In the genomic region with DNA sequence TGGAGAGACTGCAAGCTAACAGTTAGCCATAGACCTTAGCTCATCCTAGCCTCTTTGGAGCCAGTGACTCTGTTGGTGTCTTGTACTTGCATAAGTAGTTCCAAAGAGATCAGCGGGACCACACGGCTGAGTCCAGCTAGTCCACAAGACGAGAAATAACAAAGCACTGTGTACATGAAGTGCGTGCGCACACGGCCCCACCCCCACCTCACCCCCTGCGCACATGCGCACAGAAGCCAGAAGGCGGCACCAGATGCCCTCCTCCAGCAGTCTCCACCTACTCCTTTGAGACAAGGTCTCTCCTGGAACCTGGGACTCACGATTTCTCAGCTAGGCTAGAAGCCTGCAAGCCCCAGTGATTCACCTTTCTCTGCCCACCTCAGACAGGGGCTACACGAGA, we compare ENCODE assay signal across 1 mouse cellular context.
TF ChIP-seq lines count a peak whose summit lies in the region.

No protein-coding gene starts in this region.

TF ChIP-seq in CH12.LX, 34 proteins besides CTCF, POLR2A, EP300 and RAD21:
- TF ChIP-seq NRF1 (IDR thresholded peaks at IDR 0.05; ENCODE audit: low read depth, low read length) (peak; percentile 29; the same call in 1 of the 2 replicates), ZNF384 (IDR thresholded peaks at IDR 0.05; ENCODE audit: low read depth, low read length) (no peak), RCOR1 (conservative IDR thresholded peaks at IDR 0.05; ENCODE audit: low read depth, low read length) (no peak), USF2 (conservative IDR thresholded peaks at IDR 0.05; ENCODE audit: low read depth, low read length) (no peak), UBTF (IDR thresholded peaks at IDR 0.05; ENCODE audit: low read depth, low read length) (no peak), USF1 (IDR thresholded peaks at IDR 0.05; ENCODE audit: low read depth, low read length) (no peak), IRF4 (IDR thresholded peaks at IDR 0.05; ENCODE audit: low read depth, low read length) (no peak)
